Mouse (Mus musculus) telencephalon, adult 2 months (tissue): ENCODE data around the gene Fam98b.

Experiments
- DNase-seq: peaks from one replicate; pipeline ENCODE4 v3.0.0-alpha.2; 2011; ENCODE audit warnings: low read depth, low spot score

The Fam98b gene

DNA sequence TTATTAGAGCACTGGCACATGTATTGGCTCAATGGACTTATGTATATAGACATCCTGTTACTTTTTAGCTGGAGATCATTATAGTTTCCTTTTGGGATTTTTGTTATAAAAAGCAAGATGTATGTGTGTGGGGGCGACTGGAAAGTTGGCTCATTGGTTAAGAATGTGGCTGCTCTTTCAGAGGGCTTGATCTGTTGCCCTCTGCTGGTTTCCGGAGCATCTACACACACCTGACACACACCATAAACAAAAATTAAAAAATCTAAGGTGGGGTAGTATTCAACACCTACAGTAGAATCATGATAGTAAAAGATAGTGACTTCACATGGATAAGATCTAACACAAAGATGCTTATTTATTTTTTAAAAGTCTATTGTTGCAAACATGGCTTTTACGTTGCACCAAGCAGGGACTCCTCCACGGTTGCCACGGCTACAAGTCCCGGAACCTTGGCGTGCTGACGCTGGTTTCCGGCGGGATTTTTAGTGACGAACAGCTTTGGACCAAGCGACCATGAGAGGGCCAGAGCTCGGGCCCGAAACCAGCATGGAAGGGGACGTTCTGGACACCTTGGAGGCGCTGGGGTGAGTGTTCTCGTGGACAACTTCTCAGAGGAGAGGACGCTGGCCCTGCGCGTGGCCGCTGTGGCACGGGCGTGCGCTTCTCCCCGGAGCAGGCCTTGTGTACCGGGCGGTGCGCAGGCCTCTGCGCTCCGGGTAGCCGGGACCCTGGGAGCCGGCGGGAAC, at the start of gene Fam98b:
Fam98b (plus strand) TSS at position 485 of the 746 bp plus-strand sequence.
- peak; percentile 95 for DNase-seq

DNA sequence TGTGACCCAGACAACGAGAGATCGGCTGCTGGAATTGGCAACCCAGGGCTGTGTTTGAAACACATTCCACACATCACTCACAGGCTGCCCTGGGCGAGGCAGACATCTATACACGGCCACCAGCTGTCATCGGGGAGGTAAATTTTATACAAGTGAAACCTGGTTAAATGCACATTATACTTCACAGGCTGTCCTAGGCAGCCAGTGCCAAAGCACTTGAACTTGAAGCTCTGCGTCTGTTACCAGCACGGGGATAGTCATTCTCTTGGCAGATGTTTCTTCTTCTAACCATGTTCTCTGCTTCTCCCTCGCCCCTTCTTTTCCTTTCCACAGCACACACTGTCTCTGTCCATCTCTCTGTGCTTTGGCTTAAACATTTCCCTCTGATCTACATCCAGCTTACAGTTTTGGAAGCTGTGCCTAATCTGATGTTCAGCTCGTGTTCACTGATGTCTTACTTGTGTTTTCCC, 48.6 kb upstream of the Fam98b start:
- DNase-seq: no peak

DNA sequence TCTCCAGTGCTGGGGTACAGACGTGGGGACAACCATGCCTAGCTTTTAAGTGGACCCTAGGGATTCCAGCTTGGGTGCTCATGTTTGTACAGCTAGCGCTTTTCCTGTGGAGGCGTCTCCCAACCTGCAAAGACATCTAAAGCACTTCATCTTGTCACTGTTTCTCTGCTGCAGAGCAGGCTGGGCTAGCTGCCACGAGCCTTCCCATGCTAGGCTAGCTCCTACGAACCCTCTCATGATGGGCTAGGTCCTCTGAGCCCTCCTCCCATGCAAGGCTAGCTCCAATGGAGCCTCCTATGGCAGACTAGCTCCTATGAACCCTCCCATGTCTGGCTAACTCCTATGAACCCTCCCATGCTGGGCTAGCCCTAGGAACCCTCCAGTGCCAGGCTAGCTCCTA, 46.2 kb upstream of the Fam98b start:
- no peak for DNase-seq

DNA sequence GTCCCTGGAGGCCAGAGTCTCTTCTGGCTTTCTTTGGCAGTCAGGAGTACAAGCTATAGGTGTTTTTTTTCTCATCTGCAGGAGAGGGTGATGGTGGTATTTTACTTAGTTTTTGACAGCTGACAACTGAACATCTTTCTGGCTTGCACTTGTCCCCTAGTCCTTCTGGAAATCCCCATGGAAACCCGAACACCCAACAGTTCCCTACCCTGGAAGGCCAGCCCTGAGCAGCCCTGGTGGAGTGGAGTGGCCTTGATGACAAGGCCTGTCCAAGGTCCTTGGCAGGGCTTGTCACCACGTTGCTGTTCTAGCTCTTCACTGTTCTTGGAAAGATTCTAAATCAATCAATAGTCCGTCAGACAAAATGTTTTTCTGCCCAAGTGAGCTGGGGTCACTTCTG, 45.0 kb upstream of the Fam98b start:
- no peak for DNase-seq

- DNase-seq: no peak
Measured at GRCm38 (mm10) chr2:117205066-117205465, 44.5 kb upstream of the Fam98b start.

DNA sequence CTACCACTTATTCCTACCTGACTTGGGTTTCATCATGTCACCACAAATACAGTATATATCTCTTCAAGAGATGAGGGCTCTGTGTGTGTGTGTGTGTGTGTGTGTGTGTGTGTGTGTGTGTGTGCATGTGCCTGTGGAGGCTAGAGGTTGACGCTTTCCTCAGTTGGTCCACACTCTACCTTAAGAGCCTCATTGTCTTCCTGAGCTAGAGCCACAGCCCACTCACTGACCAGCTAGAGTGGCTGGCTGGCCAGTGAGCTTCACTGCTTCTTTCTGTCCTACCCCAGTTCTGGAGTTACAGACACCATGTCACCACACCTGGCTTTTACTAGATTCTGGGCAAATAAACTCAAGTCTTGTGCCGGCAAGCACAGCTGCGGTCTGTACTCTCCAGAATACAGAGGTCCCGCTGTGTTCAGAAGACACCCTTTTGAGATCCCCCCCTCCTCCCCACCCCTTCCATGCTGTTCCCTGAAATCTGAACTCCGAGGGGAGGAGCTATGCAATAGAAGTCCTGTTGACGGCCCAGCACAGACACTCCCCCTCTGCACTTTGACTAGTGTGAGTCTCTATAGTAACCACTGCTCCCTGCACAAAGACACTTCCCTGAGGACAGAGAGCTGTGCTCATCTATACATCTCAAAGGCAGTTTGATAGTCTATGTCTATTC, 39.0 kb upstream of the Fam98b start:
- no peak for DNase-seq

DNA sequence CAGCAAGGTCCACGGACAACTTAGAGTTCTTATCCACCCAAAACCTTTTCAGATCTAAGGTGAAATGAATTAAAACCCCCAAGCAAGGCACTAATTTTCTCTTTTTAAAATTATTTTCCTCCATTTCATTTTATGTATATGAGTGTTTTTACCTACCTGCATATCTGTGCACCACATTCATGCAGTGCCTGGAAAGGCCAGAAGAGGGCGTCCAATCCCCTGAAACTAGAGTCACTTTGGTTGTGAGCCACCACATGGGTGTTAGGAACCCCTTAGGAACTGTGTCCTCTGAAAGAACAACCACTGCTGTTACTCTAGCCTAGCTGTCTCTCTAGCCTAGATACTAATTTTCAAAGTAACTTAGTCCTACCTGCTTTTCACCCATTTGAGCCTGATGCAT, 33.4 kb upstream of the Fam98b start:
- DNase-seq: no peak

DNA sequence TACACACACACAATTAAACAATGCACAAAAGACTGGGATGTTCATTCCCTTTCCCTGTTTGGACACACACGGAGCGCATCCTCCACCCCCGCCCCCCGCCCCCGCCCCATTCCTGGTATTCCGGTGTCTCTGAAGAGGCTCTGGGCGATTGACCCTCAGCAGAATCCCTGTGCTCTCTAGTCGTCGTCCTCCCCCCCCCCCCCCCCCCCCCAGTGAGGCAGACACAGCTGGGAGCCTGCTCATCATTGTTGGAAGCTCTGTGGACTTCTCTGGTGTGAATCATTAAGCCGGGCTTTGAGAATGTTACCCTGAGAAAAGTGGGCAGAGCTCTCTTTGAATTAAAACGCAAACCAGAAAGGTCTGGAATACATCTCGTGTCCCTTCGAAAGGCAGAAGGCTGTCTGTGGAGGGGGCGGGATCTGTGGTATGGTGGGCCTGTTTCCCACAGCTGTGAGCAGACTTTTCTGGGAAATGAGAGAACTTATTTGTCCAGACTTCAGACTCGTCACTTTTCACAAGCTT, 31.8 kb upstream of the Fam98b start:
- no peak for DNase-seq

DNA sequence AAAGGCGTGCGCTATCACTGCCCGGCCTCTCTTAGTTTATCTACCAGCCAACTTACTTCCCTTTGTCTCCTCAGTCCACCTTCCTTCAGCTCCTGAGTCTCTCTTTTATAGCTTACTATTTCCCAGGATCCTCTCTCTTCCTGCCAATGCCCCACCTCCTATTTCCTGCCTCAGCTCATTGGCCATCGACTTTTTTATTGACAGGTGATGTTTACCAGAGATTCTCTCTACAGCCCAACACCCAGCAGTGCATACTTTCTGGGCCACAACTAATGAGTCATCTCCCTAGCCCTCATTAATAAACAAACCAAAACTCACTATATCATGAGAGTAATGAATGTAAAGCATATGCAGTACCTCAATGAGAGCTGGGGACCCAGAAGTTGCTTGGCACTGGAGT, 30.0 kb upstream of the Fam98b start:
- DNase-seq: no peak

- DNase-seq: no peak
Measured at GRCm38 (mm10) chr2:117222651-117223050, 26.9 kb upstream of the Fam98b start.

DNA sequence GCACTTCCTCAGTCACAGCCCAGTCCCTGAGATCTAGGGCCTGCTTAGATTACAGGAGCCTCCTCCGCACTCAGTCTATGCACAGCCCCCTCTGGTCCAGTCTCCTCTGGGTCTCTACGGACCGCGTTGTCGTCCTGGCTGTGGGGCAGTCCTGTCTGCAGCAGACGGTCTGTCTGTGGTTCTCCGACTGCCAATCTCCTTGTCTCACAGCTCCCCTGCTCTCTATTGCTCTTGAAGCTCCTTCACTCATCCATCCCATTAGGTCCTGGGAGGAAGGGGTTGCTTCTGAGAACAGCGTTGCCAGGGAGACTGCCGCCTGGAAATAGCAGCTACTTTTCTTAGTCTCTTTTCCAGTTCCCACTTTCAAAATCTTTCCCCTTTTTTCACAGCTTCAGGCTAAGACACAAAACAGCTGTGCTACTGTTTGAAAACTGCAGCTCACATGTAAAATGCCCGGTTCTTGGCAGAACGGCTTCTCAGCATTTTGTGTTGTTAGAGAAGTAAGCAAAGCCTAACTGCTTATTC, 20.9 kb upstream of the Fam98b start:
- peak; percentile 72 for DNase-seq

DNA sequence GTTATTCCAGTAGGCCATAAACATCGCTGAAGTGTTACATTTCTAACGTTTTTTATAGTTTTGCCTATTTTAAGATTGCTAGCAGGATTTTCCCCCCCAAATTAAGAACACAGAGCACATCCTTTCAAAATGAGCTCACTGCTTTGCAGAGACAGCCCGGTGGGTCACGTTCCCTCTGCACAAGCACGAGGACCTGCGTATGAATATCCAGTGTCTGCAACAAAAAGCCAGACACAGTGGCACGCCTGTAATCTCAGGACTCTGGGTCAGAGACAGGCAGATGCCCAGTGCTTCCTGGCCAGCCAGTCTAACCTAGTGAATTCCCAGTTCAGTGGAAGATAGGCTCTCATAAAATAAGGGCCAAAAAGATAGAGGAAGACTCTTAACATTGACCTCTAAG, 19.3 kb upstream of the Fam98b start:
- DNase-seq: no peak

- peak; percentile 75 for DNase-seq
Measured at GRCm38 (mm10) chr2:117231257-117231656, 18.3 kb upstream of the Fam98b start.

DNA sequence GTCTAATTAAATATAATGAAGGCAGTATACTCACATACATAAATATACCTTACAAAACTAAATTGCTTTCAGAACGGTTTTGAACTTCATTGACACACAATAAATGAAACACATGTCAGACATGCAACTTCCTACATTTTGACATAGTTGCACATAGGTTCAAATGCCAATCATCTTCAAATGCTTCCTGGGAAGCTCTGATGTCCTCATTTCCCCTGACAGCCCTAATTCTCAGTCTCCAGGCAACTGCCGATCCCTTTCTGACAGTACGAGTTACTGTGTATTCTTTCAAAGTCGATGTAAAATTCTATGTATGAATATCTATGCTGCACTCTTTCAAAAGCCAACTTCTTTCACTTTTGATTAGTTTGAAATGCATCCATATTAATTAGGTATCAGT, 7.6 kb upstream of the Fam98b start:
- DNase-seq: no peak

GRCm38 (mm10) chr2:117250001-117250510, 517 bp downstream of the Fam98b start:
- no peak for DNase-seq

- DNase-seq: no peak
Measured at GRCm38 (mm10) chr2:117255415-117255814, 5.9 kb downstream of the Fam98b start.

DNA sequence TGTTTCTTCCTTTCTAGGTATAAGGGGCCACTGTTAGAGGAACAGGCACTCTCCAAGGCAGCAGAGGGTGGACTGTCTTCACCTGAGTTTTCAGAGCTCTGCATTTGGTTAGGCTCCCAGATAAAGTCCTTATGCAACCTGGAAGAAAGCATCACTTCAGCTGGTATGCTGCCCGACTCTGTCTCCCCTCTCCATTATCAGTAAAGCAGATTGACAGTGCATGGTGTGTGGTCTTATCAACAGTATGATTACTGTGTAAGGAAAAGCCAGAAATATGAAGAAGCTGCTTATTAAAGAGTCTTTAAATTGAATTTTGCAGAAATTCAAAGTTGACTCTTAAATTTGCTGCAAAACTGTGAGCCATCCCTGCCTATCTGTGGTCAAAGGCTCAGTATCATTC, 8.1 kb downstream of the Fam98b start:
- no peak for DNase-seq

GRCm38 (mm10) chr2:117262184-117262583, 12.6 kb downstream of the Fam98b start:
- no peak for DNase-seq

DNA sequence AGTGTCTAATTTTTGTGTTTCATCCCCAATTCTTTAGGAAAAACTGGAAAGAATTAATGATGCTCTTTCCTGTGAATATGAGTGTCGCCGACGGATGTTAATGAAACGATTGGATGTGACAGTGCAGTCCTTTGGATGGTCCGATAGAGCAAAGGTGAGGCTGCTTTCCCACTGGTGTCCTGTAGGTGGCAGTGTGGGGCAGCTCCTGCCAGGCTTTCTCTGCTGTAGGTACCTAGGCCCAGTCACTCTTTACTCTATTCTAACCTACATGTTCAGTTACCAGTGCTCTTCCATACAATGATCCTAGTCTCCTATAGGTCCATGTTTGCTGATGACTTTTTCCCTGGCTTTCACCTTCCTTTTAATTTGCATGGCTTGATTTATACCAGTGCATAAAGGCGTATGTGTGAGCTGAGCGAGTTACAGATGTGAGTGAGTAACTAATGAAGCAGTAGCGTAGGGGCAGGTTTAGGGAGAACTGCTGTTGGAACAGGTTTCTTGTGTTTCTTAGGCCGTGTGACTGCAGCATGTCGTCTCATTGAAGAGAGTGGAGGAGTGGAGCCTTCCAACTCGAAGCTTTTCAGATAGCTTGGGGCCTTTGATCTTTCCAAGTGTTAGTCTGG, 14.4 kb downstream of the Fam98b start:
- no peak for DNase-seq

- DNase-seq: no peak
Measured at GRCm38 (mm10) chr2:117288291-117288690, 38.8 kb downstream of the Fam98b start.

DNA sequence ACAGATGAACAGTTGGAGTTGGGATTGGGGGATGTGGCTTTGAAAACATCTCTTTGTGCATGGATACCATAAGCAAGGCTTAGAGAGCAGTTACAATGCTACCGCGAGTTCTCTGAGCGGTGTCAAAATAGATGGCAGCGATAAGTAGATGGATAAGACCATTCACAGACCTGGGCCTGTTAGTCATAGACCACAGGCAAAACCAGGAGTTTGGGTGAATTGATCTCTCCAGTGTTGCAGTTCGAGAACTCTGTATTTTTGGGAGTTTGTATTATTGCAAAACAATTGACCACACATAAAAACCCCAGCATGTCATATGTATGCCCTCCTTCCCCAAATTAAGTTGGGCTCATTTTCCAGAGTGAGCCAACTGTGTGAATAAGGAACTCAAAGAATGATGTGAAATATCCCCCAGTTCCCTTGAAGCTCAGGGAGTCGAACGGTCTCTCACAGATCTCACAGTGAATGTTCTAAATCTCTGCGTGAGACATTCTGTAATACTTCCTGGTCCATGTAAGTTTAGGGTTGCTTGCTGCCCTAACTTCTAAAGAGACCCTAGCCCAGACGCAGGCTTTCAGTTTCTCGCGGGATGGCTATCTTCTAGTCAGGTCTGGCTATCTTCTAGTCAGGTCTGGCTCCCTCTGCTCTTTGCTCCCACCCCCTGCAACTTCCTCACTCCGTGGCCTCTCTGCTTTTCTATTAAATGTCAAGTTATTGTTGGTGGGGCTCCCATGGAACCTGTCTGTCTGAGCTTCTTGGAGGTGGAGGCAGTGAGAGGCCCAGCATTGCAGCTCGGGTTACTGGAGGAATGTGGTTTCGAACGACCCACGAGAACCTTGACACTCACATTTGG, 50.3 kb downstream of the Fam98b start:
- DNase-seq: no peak
